Mouse (Mus musculus): ENCODE data around the gene Wdr24.

GRCm38 (mm10) chr17:25777948-25778347 is 45.5 kb upstream of the Wdr24 start:
- TF ChIP-seq CTCF (IDR thresholded peaks at IDR 0.05; ENCODE audit: low read depth) (no peak), EP300 (IDR thresholded peaks at IDR 0.05; ENCODE audit: low read depth) (no peak)
